In the genomic region with DNA sequence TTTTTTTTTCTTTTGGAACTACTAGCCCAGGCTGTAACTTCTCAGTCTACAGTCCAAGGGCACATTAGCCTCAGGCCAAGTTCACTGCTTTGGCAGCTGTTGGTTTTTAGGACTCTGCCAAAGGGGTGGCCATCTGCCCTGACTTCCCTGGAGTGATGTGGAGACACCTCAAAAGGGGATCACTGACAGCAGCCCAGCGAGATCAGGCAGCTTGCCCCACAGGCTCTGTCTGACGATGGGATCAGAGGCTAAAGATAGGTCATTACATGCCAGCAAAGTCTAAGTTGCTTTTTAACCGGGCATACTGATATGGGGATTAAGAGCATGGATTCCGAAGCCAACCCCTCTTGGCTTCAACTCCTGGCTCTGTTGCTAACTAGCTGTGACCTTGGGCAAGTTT, we compare ENCODE assay signal across 12 mouse cellular contexts. TPM values are rescaled to one million over a fixed set of nuclear protein-coding genes. Genes with fewer than 3 reads are reported as not detected.
DNase-seq lines count a peak whose midpoint lies in the region; ATAC-seq lines count a peak whose summit lies in the region.
"Had no signal": no experiment of that assay in that cellular context is flagged by ENCODE, and none has a peak within 500 bp of the region (broad histone marks: within the 10 kb centered on the region; RNA-seq: fewer than 3 reads in every experiment).

No protein-coding gene starts in this region.

- no peaks in the 10 kb centered on the region for H3K9me3 ChIP-seq in heart, embryonic 10.5 days
- no peaks in the 10 kb centered on the region for H3K9me3 ChIP-seq in lung, embryonic 15.5 days
- H3K9me3 ChIP-seq in embryonic facial prominence, embryonic 10.5 days, result no peaks in the 10 kb centered on the region
- H3K9me3 ChIP-seq: forebrain, embryonic 13.5 days; liver, embryonic 15.5 days had no signal

- no peak overlapping the region for H3K4me2 ChIP-seq in lung, embryonic 15.5 days
- H3K4me2 ChIP-seq: forebrain, embryonic 13.5 days; hindbrain, embryonic 14.5 days; liver, embryonic 15.5 days had no signal

- H3K4me3 ChIP-seq in heart, embryonic 10.5 days, result no peak overlapping the region
- no peak overlapping the region for H3K4me3 ChIP-seq in lung, embryonic 15.5 days
- no peak overlapping the region for H3K4me3 ChIP-seq in embryonic facial prominence, embryonic 10.5 days
- H3K4me3 ChIP-seq: forebrain, embryonic 13.5 days; liver, embryonic 15.5 days had no signal

- no peak overlapping the region for H3K27ac ChIP-seq in heart, embryonic 10.5 days
- no peak overlapping the region for H3K27ac ChIP-seq in lung, embryonic 15.5 days
- H3K27ac ChIP-seq in embryonic facial prominence, embryonic 10.5 days (replicated peaks), result no peak overlapping the region
- H3K27ac ChIP-seq: forebrain, embryonic 13.5 days; hindbrain, embryonic 14.5 days; liver, embryonic 15.5 days had no signal

- H3K27me3 ChIP-seq in heart, embryonic 10.5 days (ENCODE audit: insufficient read depth, poor library complexity, severe bottlenecking), result no peaks in the 10 kb centered on the region
- H3K27me3 ChIP-seq in lung, embryonic 15.5 days, result no peaks in the 10 kb centered on the region
- H3K27me3 ChIP-seq in embryonic facial prominence, embryonic 10.5 days (replicated peaks; ENCODE audit: low read depth, poor library complexity, severe bottlenecking), result no peaks in the 10 kb centered on the region
- H3K27me3 ChIP-seq: forebrain, embryonic 13.5 days; liver, embryonic 15.5 days had no signal

- peaks cover 26% of the 10 kb centered on the region for H3K4me1 ChIP-seq in heart, embryonic 10.5 days
- H3K4me1 ChIP-seq in lung, embryonic 15.5 days, result peaks cover 15% of the 10 kb centered on the region
- peaks cover 14% of the 10 kb centered on the region for H3K4me1 ChIP-seq in embryonic facial prominence, embryonic 10.5 days

- DNase-seq in heart, adult 18-20 months, result peak; percentile 79 to 88
- no peak for DNase-seq in heart, embryonic 10.5 days (ENCODE audit: low spot score)
- peak; percentile 50 for DNase-seq in brain, adult 2 months (ENCODE audit: low read depth, low spot score)
- DNase-seq in heart, adult 8-10 months (ENCODE audit: low spot score), result peak; percentile 71
- DNase-seq in embryonic facial prominence, embryonic 10.5 days (ENCODE audit: low spot score), result no peak
- no peak for DNase-seq in embryo, embryonic 10.5 days (ENCODE audit: low spot score)
- DNase-seq in testis, postnatal 14 days (ENCODE audit: low spot score), result no peak
- DNase-seq: thymus, adult 2 months had no signal

- ATAC-seq in lung, embryonic 15.5 days (ENCODE audit: borderline replicate concordance, extremely low read depth, low FRiP score, low TSS enrichment), result 0 out of 2 replicates have a peak, but pooled peaks have one; percentile 37
- ATAC-seq: forebrain, embryonic 13.5 days had no signal

- 46% methylated on average over 4 of the region's 4 CpGs for WGBS in heart, embryonic 10.5 days
- WGBS in lung, embryonic 15.5 days, result 52% methylated on average over 4 of the region's 4 CpGs
- 69% methylated on average over 4 of the region's 4 CpGs for WGBS in embryonic facial prominence, embryonic 10.5 days

- H3K36me3 ChIP-seq in heart, embryonic 10.5 days, result no peaks in the 10 kb centered on the region
- no peaks in the 10 kb centered on the region for H3K36me3 ChIP-seq in lung, embryonic 15.5 days
- no peaks in the 10 kb centered on the region for H3K36me3 ChIP-seq in embryonic facial prominence, embryonic 10.5 days (replicated peaks)
- H3K36me3 ChIP-seq: liver, embryonic 15.5 days had no signal

- H3K9ac ChIP-seq in lung, embryonic 15.5 days, result no peak overlapping the region
- H3K9ac ChIP-seq: forebrain, embryonic 13.5 days; hindbrain, embryonic 14.5 days; liver, embryonic 15.5 days had no signal

RNA-seq across cellular contexts. Expression of gene Ina, which starts 38.9 kb away (rescaled TPM):
- total RNA-seq in heart, adult 18-20 months (2021), result not detected
- 0.15 and 0.60 TPM in 2 replicates for polyA plus RNA-seq in heart, embryonic 10.5 days (2016; fragmentation: Nextera tagmentation; extraction: Ambion mirVana)
- total RNA-seq in heart, adult 8-10 months (2022), result under 1 TPM in 2 of 4 experiments, not detected in 2; 0.06 to 0.19 TPM
- polyA plus RNA-seq in lung, embryonic 15.5 days (2015; fragmentation: Nextera tagmentation; extraction: Ambion mirVana), result 1.0 and 2.3 TPM in 2 replicates
- 24.3 and 28.3 TPM in 2 replicates for polyA plus RNA-seq in embryonic facial prominence, embryonic 10.5 days (2016; fragmentation: Nextera tagmentation; extraction: Ambion mirVana)

RNA-seq across cellular contexts. Expression of gene Nt5c2, which starts 39.4 kb away (rescaled TPM):
- 10 to 100 TPM; 63.6 to 64.0 TPM for total RNA-seq in heart, adult 18-20 months (2021)
- 71.8 and 86.3 TPM in 2 replicates for polyA plus RNA-seq in heart, embryonic 10.5 days (2016; fragmentation: Nextera tagmentation; extraction: Ambion mirVana)
- 10 to 100 TPM; 58.1 to 68.9 (median 64.7) TPM for total RNA-seq in heart, adult 8-10 months (2022)
- 85.4 and 86.0 TPM in 2 replicates for polyA plus RNA-seq in lung, embryonic 15.5 days (2015; fragmentation: Nextera tagmentation; extraction: Ambion mirVana)
- polyA plus RNA-seq in embryonic facial prominence, embryonic 10.5 days (2016; fragmentation: Nextera tagmentation; extraction: Ambion mirVana), result 73.7 and 74.1 TPM in 2 replicates

Comparison
In these comparisons a context has a peak if more than half of its experiments do, and no peak if none do; other contexts are left out.
1. DNase-seq: peak in heart, adult 18-20 months (2 of 2), brain, adult 2 months (single experiment) and heart, adult 8-10 months (single experiment); none in heart, embryonic 10.5 days (single experiment), embryonic facial prominence, embryonic 10.5 days (single experiment), embryo, embryonic 10.5 days (single experiment) and testis, postnatal 14 days (single experiment).